Mouse (Mus musculus) liver, adult 2 months (tissue): ENCODE results near the gene Ror1.

Source experiments
- CTCF ChIP-seq: fragments of 200-500 bp; IDR thresholded peaks from 2 replicates; pipeline ENCODE4 v1.5.1; 2011; ENCODE audit warnings: low read depth, low read length, control low read depth
- POLR2A ChIP-seq: fragments of 200-500 bp; IDR thresholded peaks from 2 replicates; pipeline ENCODE4 v1.6.1; 2011; ENCODE audit warnings: low read length, control low read depth; ENCODE audit not compliant: insufficient read depth; ENCODE audit errors: extremely low read depth

DNA sequence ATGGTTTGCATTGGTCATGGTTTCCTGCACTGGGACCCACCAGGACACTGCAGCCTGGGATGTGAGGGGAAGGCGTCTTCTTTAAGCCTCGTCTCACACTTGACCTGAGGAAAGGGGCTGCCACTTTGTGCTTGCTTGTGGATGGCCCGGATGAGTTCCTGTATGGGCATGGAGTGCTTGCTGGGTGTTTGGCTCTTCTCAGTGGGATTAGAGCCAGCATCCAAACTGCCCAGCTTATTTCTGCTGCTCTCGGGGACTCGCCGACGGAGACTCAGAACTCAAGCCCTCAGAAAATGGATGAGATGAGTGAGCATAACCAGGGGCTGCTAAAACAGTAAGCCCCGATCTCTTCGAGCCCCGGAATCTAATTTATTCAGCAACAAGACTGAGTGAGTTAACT lies 157.1 kb downstream of the Ror1 start:
- no peak for TF ChIP-seq CTCF
- no peak for TF ChIP-seq POLR2A
